Mouse (Mus musculus) heart, postnatal 4 days (tissue): ENCODE results near the gene Chd2. TPM values are rescaled to one million over a fixed set of nuclear protein-coding genes. Genes with fewer than 3 reads are reported as not detected.

Experiments
- DNase-seq: peaks from one replicate; pipeline ENCODE4 v3.0.0; 2021
- total RNA-seq, 2 experiments: library from RNA; stranded (reverse); gene quantifications; 2 replicates each; pipeline ENCODE4 v1.2.3; 2021

Chd2 gene
- 10 to 100 TPM; 57.3 to 61.0 TPM for total RNA-seq

DNA sequence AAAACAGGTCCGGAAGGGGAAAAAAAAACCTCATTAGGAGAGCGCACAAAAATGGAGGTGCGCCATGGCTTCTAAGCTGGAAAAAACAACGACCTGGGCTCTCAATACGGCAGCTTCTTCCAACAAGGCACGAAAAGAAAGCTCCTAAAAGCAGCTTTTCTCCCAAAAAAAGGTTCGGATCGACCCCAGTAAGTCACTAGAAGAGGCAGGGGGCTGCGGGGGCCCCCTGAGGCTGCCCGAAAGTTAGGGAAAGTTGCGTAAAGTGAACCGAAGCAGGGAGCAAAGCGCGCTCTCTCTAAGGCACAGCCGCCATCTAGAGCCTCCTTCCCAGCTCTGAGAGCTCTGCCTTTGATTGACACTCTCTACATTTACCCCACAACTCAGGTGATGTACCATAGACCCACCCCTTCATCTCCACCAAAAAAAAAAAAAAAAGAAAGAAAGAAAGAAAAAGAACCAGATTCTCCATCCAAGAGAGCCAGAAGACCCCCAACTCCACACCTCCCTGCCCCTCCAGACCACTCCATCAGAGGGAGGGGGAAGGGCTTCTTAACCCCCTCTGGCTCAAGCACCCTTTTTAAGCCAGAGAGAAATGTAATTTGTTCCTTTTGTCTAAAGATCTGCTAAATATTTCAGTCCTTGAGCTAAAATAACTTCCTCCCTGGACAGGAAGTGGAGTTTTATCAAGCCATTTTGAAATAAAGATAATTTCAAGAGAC lies at the start of gene Chd2:
TSS of gene Chd2 (minus strand) at position 419 of the 719 bp plus-strand sequence.
- DNase-seq, result peak; percentile 69

DNA sequence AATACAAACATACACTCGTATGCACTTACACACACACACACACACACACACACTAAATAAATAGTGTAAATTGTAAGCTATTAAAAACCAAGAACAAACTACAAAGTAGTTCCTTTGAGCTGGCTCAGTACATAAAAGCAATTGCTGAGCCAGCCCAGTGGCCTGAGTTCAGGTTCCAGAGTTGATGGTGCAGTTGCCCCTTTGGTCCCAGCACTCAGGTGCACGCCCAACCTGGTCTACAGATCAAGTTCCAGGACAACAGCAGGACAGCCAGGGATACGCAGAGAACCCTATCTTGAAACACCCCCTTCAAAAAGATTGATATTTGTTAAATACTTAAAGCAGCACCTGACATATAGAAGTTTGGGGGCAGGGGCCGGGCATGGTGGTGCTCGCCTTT lies 49.1 kb upstream of the Chd2 start:
- DNase-seq, result no peak

DNA sequence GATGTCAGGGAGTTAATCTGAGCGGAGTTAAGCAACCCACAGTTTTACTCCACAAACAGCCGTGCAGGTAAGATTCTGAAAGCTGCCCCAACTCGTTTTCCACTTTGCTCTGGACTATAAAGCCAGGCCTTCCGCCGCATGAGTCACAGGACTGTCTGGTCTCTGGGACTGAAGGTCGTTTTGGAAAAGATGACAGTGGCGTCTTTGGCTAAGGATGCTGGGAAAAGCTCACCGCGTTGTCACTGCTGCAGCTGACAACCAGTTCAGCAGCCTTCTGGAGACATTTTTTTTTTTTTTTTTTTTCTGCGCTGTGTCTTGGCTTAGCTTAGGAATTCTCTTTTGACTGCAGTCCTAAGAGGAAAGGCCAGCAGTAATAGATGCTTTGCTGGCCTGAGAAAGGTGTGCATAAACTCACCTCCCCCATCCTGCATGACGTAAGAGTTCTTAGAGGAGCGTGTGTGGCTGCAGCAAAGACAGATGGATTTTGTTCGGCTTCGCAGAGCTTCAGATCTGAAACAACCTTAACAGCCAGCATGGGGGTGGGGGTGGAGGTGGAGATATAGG lies 47.7 kb upstream of the Chd2 start:
- DNase-seq, result peak; percentile 43

DNA sequence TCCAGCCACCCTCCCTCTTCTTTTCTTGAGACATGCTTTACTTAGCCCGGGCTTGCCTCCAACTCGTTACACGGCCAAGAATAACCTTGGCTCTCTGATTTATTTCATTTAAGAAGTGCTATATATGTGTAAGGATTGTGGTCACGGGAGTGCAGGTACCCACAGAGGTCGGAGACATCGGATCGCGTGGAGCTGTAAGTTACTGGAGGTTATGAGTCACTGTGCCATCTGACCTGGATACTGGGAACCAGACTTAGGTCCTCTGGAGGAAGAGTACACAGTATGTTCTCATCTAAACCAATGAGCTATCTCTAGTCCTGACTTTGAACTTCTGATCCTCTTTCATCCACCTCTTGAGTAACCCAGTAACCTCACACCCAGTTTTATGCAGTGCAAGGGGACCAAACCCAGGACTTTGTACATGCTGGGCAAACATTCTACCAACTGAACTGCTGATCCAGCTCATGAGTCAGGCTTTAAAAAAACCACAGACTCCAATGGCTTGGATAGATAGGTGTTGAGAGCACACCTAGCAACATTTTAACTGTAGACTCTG lies 46.8 kb upstream of the Chd2 start:
- no peak for DNase-seq

DNA sequence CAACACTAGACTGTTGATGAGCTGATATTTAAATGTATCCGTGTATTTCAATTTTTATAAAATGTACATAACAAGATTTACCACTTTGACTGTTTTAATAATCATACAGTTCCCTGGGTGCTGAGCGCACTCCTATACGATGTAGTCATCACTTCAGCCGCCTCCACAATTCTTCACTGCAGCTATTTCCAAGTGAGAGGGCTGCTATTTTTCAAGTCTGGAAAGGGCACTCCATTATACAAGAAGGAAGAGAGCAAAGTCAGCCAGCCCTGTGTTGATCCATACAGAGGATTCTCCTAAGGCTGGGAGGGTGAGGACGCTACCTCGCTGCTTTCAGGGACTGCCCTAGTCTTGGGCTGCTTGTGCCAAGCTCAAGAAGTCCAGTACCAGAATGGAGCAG lies 45.1 kb upstream of the Chd2 start:
- DNase-seq, result no peak

DNA sequence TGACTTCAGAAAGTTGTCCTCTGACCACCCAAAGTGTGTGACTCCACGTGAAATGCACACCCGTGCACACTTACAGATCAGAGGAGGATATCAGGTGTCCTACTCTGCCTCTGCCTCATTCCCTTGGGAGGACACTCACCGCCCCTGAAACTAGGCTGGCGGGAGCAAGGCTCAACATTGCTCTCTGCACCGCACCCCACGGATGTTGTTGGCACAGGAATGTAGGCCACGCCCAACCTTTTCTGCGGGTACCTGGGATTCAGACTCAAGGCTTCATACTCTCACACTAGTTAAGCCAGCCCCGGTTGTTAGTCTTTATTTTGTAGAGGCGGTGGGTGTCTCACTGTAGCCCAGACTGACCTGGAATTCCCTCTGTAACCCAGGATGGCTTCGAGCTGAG lies 44.6 kb upstream of the Chd2 start:
- DNase-seq, result no peak

DNA sequence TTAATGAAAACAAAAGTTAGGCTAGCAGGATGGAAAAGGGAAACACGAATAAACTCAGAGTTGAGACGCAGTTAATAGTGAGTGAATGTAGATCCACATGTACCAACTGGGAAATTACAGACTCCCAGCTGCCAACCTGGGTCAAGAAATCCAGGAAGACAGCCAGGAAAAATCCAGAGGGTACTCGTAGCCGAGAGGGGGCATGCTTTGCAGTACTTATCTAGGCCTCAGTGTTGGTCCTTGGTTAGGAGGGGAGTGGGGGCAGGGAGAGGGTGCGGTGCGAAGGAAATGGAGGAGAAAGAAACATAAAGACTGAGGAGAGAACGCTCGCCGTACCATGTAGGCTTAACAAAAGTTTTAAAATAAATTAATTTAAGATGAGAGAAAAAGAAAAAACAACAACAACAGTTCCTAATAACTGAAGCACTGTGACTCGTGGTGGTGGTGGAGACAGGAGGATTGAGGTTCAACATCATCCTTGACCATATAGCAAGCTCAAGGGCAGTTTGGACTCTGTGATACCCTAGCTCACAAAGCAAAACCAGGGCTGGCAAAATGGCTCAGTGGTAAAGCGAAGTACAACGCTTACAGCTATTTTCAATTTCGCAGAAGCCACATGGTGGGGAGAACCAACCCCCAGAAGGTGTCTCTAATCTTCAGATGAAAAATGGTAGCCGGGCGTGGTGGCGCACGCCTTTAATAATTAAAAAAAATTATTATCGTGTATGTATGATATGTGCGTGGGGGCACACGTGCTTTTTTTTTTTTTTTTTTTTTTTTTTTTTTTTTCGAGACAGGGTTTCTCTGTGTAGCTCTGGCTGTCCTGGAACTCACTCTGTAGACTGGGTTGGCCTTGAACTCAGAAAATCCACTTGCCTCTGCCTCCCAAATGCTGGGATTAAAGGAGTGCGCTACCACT lies 43.7 kb upstream of the Chd2 start:
- no peak for DNase-seq

DNA sequence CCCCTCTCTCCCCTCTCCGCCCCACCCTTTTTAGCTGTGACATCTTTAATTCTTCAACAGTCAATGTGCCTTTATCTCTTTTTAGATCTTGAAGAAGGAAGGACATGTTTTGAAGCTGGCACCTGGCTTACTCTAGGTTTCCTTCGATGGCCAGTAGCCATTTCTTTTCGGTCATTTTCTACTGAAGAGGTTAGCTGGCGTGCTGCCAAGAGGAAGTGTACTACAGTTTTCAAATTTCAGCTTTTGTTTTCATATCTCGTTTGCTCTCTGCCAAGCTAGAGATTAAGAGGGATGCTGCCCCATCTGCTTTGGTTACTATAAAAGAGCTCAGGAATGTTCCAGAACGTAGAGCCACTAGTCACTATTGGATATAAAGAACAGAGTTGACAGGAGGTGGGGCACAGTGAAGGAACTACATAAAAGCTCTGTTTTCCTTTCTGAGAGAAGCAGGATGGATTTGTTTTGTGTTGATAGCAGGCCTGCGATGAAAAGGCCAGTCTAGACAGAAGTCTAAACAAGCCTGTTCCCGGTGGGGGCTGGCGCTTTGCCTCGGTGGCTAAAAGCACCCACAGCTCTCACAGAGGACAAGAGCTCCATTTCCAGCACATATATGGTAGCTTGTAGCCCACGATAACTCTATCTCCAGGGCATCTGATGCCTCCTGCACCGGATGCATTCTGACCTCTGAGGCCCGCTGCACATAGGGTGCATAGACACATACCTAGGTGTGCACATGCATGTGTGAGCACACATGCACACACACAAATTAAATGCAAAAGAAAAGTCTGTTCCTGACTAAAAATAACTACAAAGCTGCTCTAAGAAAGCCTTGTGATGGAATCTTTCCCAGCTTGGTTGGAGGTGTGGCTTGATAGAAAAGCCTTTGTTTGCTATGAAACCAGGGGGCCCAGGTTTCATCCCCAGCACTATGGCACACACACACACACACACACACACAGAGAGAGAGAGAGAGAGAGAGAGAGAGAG lies 42.7 kb upstream of the Chd2 start:
- DNase-seq, result peak; percentile 67

DNA sequence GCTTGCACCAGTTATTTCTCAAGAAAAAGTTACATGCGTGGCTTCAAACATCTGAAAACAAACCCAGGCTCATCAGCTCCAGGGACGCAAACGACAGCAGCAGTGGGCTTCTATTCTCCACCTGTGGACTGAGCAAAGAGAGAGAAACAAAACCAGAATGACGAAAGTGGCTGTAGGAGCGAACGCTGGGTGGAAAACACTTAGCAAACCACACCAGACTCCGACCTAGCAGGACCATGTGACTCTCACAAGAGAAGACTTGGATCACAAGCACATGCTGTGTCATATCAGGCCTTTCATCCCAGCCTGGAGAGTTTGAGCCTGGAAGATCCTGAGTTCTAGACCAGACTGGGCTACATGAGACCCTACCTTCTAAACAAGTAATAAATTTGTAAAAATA lies 41.8 kb upstream of the Chd2 start:
- DNase-seq, result no peak

DNA sequence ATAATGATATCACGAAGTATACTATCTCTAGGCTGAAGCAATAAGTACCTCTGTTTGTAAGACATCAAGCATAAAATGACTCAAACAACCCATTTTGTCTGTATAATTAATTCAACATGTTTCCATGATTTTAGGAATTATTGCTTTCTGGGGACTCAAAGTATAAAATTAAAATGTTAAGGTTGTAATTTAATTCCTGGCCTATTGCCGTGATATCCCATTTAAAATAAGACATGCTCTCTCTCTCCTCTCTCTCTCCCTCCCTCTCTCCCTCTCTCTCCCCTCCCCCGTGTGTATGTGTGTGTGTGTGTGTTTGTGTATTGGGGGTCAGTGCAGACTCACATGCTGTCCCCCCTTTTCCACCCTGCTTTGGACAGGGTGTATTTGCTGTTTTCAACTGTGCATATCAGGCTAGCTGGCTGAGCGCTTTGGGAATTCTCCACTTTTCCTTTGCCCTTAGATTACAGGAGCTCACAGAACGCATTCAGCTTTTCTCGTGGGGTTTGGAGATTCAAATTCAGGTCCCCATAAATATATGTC lies 40.3 kb upstream of the Chd2 start:
- DNase-seq, result no peak

DNA sequence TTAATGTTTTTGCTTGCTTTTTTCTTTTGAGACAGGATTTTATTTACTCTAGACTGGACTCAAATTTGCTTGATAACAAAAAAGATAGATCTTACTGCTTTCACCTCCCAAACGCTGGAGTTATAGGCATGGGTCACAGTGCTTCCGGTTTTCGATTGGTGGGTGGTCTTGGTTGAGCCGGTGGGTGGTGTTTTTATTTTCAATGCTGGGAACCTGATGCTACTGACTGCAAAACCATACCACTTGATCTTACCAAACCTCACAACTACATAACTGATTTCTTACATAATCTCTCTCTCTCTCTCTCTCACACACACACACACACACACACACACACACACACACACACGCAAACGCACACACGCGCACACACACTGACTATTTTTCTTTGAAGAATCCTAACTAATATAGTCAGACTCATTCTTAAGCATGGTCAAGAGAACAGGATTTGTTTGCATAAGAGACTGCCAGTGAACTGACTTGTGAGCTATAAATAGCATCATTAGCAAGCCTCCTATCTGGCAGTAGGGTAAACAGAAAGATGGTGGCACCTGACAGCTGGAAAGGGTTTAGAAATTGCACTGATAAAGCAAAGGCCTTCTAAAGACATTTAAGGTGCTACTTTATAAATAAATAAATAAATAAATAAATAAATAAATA lies 37.6 kb upstream of the Chd2 start:
- DNase-seq, result no peak

DNA sequence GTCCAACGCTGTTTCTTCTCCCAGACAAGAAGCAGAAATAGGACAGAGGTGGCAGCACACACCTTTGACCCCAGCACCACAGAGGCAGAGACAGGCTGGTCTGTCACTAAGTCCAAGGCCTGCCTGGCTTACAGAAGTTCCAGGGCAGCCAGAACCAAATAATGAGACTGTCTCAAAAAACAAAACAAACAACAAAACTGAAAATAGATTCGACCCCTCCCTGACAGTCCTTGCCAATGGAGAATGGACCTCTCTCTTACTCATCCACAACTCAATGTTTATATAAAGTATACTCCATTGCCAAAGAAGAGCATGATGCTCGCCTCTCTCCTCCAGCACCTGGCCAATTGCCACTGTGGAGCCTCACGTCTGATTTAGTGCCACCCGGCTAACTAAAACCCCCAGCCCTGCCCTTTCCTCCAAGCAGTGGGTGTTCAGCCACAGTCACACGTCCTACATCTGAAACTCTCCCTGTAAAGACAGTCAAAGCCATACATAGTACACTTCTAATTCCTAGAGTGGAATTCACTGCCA lies 36.3 kb upstream of the Chd2 start:
- DNase-seq, result no peak

DNA sequence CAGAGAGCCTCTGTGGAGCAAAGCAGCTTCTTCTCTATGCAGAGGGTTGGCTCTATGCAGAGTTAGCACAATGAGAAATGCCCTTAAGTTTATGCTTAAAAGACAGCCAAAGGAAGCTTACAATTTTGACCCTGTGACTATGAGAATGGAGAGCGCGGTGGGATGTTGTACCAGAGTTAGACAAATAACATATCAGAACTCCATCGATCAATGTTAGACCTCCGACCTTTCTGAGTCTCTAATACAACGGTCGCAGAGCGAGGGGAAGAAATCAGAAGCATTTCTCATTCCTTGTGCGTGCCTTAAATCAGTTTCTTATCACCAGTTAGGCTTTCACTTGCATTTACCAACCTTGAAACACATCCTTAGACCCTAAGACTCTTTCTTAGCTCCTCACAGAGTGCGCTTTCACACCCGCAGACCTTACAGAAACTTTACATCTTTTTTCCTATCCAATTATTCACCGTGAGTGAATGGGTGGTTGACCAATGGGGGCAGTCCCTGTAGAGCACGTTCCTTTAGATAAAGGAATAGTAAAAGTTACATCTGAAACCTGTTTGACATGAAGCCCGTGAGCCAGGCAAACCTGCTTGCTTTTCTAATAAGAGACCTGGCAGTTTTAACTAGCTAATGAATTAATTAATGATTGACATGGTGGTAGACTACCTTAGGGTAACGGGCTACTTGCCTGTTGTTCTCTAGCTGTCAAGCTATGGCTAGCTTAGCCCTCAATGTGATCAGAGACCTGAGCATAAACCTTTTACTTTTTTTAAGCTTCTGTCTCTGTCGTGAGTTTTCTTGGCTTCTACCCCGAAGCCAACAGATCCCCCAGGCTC lies 34.7 kb upstream of the Chd2 start:
- peak; percentile 1 for DNase-seq

DNA sequence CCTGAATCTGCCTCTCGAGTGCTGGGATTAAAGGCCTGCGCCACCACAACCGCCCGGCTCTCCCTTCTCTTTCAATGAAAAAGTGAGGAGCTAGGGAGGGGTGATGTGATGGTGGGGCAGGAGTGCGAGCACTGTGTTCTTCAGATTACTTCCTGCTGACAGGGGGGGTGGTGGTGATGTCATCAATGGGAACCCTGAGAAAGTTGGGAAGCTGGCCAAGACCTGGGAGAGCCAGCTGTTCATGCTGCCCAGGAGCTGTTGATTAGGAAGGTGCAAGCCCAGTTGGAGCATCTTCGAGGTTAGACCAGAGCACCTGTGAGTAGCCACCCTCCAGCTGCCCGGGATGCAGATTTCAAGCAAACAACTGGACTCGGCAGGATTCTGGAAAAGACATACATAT lies 33.6 kb upstream of the Chd2 start:
- DNase-seq, result peak; percentile 37

DNA sequence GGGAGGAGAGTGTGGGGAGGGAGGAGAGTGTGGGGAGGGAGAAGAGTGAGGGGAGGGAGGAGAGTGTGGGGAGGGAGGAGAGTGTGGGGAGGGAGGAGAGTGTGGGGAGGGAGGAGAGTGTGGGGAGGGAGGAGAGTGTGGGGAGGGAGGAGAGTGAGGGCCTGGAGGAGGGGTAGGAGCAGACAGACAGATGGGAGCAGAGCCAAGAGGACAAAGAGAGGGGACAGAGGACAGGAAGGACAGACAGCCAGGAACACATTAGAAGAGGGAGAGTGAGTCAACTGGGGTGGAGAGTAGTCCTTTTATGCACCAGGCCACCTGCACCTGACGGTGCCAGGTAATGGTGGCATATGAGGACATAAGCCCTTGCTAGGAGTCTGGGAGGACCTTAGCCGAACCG lies 33.0 kb upstream of the Chd2 start:
- peak; percentile 5 for DNase-seq

DNA sequence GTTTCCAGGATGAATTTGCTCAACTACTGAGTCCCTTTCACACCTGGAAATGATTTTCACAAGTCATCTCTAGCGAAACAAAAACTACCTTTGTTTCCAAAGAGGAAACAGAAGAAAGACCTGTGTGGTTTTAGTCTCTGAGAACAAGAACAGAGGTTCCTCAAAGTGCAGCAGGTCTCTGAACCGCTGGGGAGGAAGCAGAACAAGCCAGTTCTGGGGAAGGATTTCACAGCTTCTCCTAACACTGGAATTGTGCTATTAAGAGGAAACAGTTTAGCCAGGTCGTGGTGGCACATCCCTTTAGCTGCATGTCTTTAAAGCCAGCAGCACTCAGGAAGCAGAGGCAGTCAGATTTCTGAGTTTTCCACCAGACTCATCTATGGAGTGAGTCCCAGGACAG lies 30.9 kb upstream of the Chd2 start:
- DNase-seq, result peak; percentile 2

DNA sequence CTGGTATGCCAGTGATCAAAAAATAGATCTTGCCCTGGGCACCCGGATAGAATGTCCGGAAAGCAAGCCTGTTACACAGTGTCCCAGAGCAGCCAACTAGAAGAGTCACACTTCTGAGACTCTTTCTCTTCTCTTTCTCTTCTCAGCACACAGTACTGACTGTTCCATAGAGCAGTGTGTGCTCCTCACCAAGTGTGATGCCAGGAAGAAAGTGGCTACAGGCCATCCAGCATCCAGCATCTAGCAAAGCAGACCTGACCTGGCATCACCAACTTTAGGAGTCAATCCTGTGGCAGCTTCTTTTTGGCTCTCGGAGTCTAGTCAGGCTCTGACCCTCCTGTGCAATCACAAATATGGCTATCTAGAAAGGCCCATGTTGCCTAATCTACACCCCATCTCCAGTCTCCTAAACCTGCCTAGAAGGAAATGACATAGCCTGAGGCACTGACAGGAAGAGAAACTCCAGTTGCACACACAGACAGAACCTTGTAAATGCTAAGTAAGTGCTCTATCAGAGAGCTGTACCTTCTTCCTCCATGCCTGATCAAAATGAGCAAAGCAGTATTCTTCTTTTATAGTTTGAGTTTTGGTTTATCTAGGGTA lies 27.3 kb upstream of the Chd2 start:
- peak; percentile 3 for DNase-seq

DNA sequence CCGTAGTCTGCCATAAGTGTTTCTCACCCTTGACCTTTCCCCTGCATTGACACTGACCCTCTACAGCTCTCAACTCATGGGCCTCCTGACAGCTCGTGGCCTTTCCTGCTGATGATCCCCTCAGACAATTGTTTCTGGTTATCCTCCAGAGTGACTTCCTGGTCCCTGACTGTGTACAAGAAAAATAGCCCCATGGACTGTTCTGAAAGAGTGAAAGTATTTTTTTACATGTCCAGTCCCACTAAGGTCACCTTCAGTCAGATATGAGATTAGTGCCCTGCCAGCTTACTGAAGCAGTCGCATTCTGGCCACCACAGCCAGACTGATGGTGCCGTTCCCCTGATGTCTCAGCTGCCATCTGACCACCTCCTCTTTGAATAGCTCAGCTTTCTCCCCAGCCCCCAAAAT lies 26.1 kb upstream of the Chd2 start:
- DNase-seq, result no peak

DNA sequence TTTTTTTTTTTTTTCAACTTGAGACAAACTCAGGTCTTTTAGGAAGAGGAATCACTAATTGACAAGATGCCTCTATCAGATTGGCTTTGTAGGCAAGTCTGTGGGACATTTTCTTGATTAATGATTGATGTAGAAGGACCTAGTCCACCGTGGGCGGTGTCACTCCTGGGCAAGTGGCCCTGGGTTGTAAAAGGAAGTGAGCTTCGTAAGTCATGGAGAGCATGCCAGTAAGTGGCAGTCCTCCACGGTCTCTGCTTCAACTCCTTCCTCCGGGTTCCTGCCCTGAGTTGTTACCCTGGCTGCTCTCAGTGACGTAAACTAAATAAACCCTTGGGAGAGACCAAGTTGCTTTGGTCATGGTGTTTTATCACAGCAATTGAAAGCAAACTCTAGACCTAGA lies 22.5 kb upstream of the Chd2 start:
- no peak for DNase-seq
